Mouse (Mus musculus): ENCODE measurements around the gene Ntng1.

Ntng1 gene

DNA sequence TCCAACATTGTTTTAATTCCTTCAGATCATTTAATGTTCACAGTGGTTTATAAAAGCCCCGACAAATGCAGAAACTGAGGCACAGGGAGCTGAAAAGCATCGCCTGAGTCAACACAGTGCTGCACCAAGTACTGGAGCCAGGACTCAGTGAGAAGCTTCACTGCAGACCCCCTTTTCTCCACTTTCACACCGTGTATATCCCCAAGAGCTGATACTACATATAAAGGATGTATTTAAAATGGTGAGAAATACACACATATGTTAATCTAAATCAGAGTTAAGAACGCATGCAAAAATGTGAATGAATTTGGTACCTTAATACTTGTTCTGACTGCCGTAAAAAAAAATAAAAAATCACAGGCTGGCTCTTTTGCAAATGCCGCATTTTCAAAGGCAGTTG, 88.4 kb downstream of the Ntng1 start:
- in situ Hi-C loops (cut with MboI, MseI), result no loop called here

DNA sequence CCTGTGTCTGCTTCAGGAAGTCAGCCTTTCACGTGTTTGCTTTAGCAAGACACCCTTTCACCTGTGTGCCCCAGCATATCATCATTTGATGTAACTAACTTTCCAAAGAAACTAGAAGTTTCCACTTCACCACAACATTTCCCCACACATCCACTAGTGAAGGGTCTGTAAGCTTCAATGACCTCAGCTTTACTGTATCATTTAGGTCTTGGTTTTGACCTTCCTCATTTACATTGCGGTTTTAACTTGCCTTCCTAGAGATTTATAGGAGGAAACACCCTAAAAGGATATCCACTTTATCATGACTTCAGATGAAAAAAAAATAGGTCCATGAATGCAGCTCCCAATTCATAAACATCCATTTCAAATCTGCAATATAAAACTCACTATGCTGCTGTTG, 89.7 kb downstream of the Ntng1 start:
- in situ Hi-C loops (cut with MboI, MseI), result no loop called here

DNA sequence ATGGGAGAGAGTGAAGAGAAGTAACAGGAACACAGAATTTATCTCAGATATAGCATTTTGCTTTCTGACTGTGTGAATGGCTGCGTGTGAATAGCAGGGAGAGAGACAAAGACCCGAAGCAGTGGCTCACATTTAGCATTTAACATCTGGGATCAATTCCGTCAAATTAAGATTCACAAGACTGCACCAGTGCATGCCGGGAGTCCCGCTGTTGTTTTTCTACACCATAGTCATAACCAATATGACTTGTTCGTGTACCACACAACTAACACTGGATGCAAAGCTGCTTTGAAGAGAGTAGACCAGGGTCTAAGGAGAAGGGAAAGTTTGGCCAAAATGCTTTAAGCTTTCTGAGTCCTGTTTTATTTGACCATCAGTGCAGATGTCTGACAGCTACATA, 95.7 kb downstream of the Ntng1 start:
- in situ Hi-C loops (cut with MboI, MseI), result no loop called here

DNA sequence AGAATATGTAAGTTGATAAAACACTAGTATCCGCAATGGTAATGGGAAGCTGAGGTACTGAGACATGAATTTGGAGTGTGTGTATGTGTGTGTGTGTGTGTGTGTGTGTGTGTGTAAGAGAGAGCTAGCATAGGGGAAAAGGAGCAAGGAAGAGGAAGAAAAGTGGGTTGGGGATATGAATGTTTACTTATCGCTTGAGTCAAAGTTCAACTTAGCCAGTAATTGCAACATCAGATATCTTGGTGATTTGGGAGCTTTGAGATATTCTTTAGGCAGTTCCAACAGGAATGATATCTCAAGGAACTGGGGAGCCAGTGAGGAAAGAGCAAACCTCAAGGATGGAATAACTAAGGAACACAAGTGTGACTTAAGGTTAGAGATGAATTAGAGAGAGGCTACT, 97.1 kb downstream of the Ntng1 start:
- in situ Hi-C loops (cut with MboI, MseI), result no loop called here

DNA sequence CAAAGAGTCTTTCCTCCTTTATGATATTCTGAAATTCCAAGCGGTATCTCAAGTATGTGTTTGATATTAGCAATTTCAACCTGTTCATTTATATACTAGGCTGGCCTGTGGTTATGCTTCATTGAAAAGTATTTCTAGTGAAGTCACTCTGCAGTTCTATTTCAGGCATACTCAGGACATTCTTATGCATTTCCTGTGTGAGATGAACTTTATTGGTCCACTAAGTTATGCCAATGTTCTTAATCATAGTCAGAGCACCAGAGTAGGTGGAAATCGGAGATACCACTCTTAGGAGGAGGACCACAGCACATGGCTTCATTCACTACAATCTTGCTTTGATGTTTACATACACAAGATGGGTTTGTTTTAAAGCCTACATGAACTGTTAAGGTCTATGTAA, 99.6 kb downstream of the Ntng1 start:
- in situ Hi-C loops (cut with MboI, MseI), result no loop called here

DNA sequence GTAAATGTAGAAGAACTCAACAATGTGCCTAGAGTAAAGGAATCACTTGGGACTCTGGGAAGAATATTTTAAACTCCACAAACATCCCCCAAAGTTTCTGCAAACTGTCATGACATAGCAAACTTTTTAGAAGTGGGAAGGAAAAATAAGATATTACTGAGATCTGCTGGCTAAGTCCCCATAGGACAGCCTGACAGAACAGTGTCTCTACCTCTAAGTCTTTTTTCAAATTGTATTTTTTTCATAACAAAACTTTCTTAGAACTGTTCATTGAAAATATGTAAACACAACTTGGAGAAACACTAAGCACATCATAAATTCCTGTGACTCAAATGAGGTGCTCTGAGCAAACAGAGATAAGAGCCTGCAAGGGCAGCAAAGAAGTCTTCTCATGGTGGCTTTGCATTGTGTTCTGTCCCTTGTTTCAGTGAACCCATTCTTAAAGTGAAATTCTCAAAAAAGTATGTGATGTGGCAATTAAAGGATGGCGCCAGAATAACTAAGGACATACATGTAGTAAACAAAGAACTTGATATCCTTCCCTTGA, 100.1 kb downstream of the Ntng1 start:
- in situ Hi-C loops (cut with MboI, MseI), result no loop called here

DNA sequence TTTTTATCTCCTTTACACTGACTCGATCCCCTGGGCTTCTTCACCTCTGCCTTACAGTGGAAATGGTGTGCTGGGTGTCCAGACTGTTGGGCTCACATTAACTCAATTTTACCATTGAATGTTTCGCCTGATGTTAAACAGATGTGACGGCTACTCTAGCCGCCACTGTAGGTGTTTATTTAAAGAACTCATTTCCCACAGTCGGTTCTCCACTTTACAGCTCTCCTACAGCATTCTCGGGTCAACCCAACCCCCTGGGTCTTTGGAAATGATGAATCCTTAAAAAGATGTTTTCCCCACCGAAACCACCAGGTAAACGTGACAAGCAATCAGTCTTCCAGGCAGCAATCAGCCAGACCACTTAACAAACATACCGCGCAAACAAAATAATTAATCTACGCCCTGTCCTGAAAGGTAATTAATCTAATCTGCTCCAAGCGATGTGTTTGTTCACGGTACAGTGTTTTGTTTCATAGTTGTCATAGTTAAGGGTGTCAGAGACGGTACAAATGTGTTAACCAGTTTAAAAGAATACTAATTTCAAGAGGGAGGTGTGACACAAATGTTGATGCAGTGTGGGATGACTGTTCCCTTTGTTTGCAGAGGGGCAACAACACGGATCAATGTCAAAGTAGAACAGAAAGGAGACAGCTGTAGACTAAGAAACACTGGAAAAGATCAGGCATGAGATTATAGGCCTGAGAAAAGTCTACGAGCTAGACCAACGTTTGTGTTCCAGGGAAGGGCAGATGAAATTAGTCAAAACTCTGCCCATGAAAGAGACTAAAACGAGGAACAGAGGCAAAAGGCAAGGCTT, 120.8 kb downstream of the Ntng1 start:
- in situ Hi-C loops (cut with MboI, MseI), result no loop called here

DNA sequence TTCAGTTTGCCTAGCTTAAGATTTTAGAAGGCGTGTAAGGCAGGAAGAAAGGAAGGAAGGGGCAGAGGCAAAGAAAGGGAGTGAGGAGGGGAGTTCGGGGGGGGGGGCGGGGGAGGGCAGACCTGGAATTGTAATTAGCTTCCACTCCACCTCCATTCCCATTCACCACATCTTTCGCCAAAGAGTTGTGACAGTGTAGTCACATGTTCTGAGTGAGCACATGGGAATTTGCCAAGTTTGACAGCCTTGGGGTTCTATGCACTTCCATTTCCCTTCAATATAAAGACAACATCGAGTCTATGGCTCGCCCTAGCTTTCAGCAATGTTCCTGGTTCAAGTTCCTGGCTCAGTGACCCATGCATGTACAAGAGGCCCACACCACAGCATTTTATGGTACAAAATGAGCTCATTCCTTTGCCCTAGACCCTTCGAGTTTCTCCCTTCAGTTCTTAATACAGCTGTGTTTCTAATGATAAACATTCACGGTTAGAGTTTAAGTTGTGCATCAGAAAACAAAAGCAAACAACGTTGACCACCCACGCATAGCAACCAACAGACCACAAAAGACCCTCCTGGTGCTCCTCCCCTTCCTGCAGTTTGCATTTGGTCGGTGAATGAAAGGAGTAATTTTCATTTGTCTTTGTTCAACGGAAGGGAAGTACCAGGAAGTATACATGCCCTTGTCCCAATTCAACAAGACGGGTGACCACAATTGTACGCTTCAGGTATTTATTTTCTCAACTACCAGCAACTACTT, 132.8 kb downstream of the Ntng1 start:
- in situ Hi-C loops (cut with MboI, MseI), result no loop called here

DNA sequence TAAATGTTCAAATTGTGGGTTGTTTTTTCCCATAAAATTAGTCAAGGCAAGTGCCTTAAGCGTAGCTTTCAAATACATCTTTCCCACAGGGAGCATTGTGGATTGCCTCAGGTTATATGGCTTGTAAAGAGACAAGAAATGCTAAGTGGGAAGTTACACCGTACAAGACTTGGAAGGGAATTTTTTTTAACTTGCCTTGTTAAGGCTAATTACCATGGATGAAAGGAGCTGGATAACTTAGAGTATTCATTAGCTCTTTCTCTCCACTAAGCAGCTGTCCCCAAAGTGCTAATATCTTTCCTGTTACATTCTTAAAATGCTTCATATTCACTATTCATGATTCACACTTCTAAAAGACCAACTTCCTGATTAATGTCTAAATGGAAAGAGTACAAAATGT, 133.4 kb downstream of the Ntng1 start:
- in situ Hi-C loops (cut with MboI, MseI), result no loop called here

DNA sequence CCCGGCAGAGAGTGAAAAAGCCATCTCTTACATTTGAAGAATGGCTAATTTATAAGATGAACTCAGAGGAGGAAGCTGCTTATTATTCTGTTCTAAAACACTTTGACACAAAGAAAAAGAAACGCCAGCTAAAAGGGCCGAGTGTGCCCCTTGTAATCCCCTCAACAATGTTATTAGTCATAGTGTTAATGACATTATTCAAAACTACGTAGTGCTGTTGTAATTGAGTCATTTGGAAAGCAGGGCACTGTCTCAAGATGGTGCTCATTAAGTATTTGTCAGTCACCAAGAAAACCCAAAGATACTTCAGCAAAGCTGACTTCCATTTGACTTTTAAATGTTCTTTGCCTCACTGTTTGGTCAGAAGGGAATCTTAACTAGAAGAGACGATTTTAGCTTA, 143.5 kb downstream of the Ntng1 start:
- in situ Hi-C loops (cut with MboI, MseI), result no loop called here

DNA sequence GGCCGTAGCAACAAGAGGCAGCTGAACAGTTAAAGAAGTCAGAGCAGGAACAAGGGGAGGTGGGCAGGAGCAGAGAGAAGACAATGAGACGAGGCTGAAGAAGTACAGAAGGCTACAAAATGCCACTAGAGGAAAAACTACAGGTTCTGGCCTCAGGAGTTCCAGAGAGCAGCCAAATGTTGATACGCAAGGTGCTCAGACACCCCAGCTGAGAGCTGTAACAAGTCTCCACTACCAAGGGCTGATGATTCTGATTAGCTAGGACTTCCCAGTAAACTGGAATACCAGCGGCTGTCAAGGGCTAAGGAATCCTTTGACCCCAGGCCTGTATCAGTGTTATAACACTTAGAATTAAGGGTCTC, 148.2 kb downstream of the Ntng1 start:
- in situ Hi-C loops (cut with MboI, MseI), result no loop called here

DNA sequence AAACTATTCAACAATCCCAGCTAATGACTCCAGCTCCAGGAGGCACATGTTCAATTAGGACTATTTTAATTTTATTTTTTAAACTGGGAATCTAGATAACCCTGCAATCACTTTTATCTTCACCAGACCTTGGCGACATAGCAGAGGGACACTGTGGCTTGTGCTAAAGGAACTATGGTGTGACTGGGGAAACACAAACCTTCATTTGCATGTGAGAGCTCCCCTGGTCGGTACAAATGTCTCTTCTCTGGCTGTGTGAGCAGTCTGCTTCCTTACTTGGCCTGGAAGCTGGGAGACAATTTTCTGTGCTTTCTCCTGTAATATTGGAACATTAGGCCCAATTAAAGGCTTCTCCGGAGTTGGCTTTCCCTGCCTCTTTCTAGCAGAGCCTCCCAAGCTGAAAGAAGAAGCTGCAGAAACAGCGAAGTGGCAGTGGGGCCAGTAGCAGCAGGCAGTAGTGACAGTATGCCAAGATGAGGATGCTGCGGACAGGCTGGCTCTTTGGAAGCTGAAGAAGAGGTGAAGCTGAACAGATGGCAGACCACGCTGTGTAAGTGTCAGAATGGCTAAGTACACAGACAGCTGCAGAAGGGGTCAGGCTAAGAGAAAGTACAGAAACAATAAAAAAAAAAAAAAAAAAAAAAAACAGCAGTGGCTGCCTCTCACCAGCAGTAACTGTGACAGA, 148.7 kb downstream of the Ntng1 start:
- in situ Hi-C loops (cut with MboI, MseI), result no loop called here

DNA sequence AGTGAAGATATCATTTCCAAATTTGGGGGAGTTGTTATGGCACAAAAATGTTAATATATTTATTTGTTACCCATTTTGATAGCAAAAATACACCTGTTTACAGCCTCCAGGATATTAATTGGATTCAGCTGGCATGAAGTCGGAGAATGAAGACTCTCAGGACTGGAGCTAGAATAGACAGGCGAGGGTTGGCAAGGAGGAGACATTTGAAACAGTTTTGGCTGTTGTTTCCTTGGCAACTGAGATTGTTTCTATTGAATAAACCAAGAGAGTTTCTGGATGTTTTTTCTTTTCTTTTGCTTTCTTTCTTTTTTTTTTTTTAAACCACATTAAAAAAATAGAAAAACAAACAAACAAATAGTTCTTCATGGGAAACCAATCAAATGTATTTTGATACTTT, 159.7 kb downstream of the Ntng1 start:
- in situ Hi-C loops (cut with MboI, MseI), result no loop called here

DNA sequence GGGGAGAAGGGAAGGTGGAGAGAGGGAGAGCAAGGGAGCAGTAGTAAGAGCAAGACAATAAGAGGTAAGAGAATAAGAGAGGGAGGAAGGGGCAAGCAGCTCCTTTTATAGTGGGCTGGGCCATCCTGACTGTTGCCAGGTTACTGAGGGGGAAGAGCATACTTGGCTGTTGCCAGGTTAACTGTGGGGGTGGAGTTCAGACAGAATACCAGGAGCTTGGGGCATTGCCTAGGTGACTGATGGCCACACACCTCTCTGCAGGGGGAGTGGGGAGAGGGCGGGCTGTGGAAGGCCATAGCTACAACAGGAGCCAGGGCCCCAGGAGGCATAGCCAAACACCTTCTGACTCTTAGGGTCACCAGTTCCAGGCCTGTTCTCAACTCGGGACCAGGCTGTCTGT, 166.2 kb downstream of the Ntng1 start:
- in situ Hi-C loops (cut with MboI, MseI), result no loop called here

DNA sequence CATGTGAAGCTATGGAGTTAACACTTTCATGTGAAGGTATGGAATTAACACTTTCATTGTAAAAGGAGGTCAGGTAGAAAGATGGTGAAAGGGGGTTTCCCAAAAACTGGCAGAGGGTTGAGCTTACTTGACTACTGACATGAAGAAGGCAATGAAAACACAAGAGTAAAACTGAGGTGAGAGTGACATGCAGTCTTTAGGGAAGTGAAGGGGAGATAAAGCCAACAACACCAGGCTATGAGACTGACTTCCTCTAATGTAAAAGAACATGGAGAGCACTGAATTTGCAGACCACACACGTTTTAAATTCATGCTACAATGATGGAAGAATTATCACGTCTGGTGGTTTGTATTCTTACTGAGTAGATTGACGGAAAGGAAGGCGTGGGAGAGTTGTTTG, 168.7 kb downstream of the Ntng1 start:
- in situ Hi-C loops (cut with MboI, MseI), result no loop called here

DNA sequence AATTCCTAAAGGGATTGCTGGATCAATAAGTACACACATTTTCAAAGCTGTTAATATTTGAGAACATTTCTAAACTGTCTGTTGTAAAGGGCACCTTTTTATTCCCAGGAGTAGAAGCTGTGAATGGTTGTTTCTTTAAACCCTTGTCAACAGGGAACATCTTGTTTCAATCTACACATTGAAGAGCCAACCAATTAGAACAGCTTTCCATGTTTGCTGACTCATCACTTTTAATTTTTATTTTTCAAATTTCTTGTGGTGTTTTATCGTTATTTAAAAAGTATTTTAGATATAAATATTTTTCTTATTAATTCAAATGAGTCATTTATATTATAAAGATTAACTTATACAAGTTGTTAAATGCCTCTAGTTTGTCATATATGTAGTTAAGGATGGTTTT, 172.3 kb downstream of the Ntng1 start:
- in situ Hi-C loops (cut with MboI, MseI), result no loop called here

DNA sequence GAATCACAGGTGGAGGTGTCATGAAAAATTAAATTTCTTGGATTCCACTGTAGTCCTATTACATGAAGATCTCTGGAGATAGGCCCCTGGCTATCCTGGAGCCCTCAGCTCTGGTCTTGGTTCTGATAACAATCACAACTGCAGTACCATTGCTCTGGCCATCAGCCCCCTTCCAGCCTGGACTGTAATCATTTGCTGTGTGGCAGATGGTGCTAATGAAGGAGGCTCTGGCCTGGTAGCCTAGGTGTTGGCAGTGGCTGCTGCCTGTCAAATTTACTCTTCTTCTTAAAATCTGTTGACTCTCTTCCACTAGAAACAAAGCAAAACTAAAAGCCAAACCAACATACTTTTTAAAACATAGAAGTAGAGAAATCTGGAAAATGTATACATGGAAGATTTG, 173.6 kb downstream of the Ntng1 start:
- in situ Hi-C loops (cut with MboI, MseI), result no loop called here

DNA sequence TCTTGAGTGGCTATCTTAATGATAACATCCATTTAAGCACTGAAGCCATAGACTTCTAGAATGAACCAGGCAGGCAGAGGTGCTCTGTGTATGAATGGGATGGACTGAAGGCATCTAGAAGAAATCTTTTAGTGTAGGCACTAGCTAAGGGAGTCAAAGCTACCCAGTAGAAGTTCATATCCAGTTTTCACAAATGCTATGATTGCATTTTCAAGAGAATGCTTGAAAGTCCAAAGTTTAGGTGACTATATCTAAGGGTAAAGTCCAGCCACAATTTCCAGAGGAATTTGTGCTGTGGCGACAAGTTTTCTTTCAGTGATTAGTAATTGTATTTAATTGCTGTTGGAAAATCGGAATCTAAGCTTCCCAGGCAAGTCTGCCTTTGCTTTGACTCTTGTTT, 181.2 kb downstream of the Ntng1 start:
- in situ Hi-C loops (cut with MboI, MseI), result no loop called here

DNA sequence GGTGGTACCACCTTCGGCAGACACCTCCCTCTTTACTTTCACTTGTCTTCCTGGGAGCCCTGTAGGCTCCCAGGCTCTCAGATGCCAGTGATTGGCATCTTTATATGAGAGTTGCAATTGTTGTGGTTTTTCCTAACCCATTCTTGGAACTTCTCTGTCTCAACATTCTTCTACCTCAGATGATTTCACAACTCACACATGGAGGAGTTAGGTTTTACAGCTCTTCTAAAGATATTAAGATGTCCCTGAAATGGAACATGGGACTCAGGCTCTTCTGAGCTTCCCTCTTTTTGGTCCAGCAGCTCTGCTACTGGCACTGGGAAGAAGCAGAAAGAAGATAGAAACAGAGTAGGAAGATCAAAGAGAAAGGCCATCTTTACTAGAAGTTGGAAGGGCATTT, 200.9 kb downstream of the Ntng1 start:
- in situ Hi-C loops (cut with MboI, MseI), result no loop called here

DNA sequence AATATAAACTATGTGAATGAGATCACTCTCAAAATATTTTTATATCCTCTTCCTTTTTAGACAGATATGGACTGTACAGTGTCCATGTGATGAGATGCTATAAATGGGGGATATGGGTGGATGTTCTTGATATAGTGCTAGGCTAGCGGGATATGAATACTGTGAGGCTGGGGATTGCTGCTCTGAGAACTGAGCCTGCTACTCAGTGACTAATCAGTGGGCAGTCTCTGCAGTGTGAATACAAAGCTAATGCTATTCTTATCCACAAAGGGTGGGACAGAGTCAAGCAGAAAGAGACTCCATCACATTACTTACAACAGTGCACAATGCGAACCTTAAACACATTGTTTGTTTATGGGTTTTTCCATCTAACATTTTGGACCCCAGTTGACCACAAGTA, 206.2 kb downstream of the Ntng1 start:
- in situ Hi-C loops (cut with MboI, MseI), result no loop called here

DNA sequence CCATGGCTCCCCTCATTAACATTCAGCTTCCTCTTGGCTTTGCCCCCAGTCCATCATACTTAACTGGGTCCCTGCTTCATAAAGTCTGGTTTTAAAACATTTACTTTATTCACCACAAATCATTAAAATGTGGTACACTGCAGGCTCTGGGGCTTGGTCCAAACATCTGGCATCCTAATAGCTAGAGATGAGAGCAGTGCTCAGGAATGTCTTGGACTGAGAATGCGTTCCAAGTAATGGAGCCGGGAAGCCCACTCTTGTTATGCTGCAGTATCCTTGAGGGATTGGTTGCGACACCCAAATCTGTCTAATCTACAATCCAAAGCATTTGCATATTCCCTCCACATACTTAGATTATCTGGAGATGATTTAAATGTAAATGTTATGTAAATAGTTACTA, 207.5 kb downstream of the Ntng1 start:
- in situ Hi-C loops (cut with MboI, MseI), result no loop called here

DNA sequence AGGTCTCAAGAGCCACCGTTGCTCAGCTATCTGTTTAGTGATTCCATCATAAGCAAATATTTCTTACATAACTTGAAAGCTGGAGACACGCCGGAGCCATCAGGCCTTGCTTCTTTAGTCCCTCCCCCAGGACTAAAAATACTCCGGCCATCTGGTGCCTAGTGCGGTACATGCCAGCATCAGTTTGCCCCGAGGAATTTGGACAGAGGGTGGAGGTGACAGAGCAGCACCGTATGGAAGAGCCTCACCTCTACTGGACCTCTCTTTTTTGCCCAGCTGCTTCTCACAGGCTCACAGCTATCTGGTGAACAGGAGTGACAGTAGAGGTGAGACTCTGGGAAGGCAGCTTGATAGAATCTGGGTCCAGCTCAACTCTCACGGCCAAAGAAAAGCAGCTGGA, 211.6 kb downstream of the Ntng1 start:
- in situ Hi-C loops (cut with MboI, MseI), result no loop called here

DNA sequence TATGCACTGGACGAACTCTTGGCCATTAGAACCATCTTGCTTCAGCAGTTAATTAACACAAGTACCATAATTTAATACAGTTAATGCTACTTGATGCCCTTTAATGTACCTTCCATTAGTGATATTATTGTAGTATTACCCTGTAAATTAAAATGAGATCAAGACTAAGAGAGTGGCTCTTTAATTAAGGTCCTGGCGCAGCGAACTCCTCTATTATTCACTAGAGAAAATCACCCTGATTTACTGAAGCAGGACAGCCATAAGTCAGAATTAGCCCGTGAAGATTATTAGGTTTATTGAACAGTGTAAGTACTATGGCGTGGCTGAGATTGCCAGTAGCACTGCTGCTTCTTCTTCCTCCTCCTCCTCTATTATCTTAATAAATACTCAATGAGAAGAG, 212.8 kb downstream of the Ntng1 start:
- in situ Hi-C loops (cut with MboI, MseI), result no loop called here

Measured in regulatory T cell (primary cell).